Mouse (Mus musculus) lung, postnatal 0 days (tissue): ENCODE results near the gene Scgb3a1.

Source experiments
- CTCF ChIP-seq: IDR thresholded peaks from 2 replicates; pipeline ENCODE4 v1.5.1; 2016; ENCODE audit warnings: antibody characterized with exemption, mild to moderate bottlenecking
- EP300 ChIP-seq: IDR thresholded peaks from 2 replicates; pipeline ENCODE4 v1.6.1; 2016; ENCODE audit warnings: antibody characterized with exemption, mild to moderate bottlenecking, control low read depth

DNA sequence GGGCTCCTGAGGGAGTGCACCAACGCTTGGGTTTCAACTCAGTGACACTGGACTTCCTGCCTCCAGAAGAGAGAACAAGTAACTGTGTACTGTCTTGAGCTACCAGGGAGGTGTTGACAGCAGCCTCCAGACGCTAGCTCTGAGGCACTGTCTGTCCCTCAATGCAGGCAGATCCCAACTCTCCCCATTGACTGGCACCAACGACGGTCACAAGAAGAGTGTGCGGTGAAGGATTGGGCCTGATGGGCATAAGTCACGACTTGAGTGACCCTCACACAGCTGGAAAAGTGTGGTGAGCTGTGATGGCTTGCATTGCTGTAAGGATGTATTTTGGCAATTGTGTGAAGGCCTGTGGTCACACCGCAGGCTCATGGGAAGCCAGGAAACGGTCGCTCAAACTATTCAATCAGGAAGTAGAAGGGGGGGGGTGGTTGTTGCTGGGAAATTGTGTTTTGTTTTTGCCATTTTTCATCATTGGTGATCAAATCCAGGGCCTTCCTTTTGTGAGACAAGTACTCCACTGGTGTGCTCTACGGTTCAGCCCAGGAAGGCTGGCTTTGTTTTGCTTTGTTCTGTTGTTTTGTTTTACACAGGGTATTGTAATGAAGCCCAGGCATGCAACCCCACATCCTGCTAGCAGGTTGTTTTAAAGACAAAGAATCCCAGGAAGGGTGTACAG is 4.5 kb upstream of the Scgb3a1 start:
- TF ChIP-seq CTCF (no peak), EP300 (no peak; the same call in 1 of the 2 replicates)
